Mouse (Mus musculus) limb, embryonic 13.5 days (tissue): ENCODE data around the gene Tex2. TPM values are rescaled to one million over a fixed set of nuclear protein-coding genes. Genes with fewer than 3 reads are reported as not detected.

ENCODE experiments used
- ATAC-seq: fragments of 200-750 bp; cut with Nextera tagmentation; 2 replicates; pipeline ENCODE4 v1.8.0; 2017; ENCODE audit warnings: low read depth, moderate number of reproducible peaks, moderate TSS enrichment; ENCODE audit not compliant: low FRiP score
- H3K27ac ChIP-seq: fragments of 300-500 bp; sonication (generic); 2 replicates; pipeline ENCODE4 v1.5.1; 2015; ENCODE audit warnings: inconsistent platforms, mild to moderate bottlenecking, moderate library complexity
- H3K27me3 ChIP-seq: fragments of 300-500 bp; sonication (generic); 2 replicates; pipeline ENCODE4 v1.6.1; 2015; ENCODE audit warnings: mild to moderate bottlenecking, inconsistent platforms
- H3K36me3 ChIP-seq: fragments of 300-500 bp; sonication (generic); 2 replicates; pipeline ENCODE4 v1.6.1; 2015; ENCODE audit warnings: inconsistent platforms, mild to moderate bottlenecking, moderate library complexity
- H3K4me1 ChIP-seq: fragments of 300-500 bp; sonication (generic); 2 replicates; pipeline ENCODE4 v1.6.1; 2015; ENCODE audit warnings: inconsistent platforms
- H3K4me2 ChIP-seq: fragments of 300-500 bp; sonication (generic); replicated peaks from 2 replicates; pipeline ENCODE4 v1.6.1; 2015; ENCODE audit warnings: inconsistent platforms, mild to moderate bottlenecking, moderate library complexity
- H3K4me3 ChIP-seq: fragments of 300-500 bp; sonication (generic); 2 replicates; pipeline ENCODE4 v1.5.1; 2015; ENCODE audit warnings: moderate library complexity, mild to moderate bottlenecking, inconsistent platforms
- H3K9ac ChIP-seq: fragments of 300-500 bp; sonication (generic); 2 replicates; pipeline ENCODE4 v1.6.1; 2015; ENCODE audit warnings: mild to moderate bottlenecking, inconsistent platforms
- H3K9me3 ChIP-seq: fragments of 300-500 bp; sonication (generic); 2 replicates; pipeline ENCODE4 v1.6.1; 2016; ENCODE audit warnings: inconsistent platforms
- WGBS: fragments of 180-500 bp; shearing (Covaris S2); methylation state at CpG from one replicate; pipeline ENCODE4 v1.1.7; 2015; 5-methylcytosine and 5-hydroxymethylcytosine counted together
- polyA plus RNA-seq: library from polyadenylated mRNA; unstranded; fragments of >200 nt; fragmentation: Nextera tagmentation; extraction: Ambion mirVana; gene quantifications from 2 replicates; pipeline ENCODE4 v1.2.1, GENCODE M21; 2015

Gene Tex2
- polyA plus RNA-seq, 1 experiment from 2014 or later = 8.2 TPM

DNA sequence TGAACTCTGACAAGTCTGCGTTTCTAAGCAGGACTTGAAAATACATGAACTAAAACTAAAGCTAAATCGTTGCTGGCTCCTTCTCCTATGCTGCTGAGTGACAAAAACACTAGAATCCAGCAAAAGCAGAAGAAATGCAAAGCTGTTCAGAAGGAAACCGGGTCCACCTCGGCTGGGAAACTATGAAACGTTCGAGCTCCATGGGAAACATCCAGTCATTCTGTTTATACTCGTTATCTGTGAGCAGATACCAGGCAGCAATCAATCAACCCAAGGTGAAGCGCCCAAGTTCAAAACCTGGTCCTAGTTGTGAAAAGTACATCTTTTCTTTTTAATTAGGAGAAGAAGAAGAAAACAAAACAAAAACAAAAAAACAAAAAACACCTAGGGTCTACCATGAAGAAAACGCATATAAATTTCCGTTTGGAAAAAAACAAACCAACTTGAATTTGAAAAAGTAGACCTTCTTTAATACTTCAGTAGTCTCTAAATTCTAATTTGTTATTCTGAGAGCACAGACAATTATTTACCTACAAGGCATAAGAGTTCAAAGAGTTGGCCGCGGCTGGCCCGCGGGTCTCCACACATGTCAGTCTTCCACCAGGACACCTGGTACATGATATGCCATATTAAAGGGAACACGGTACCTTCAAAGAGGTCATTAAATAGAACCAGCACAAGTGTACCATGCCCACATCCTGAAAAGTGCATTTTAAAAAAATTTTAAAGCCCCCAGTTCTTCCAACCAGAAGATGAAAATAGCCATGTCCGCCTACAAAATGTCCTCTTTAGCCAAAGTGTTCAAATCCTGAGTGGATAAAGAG, 127.0 kb downstream of the Tex2 start:
- Histone ChIP-seq H3K4me1 (peaks cover 16% of the 10 kb centered on the region), H3K27me3 (no peaks in the 10 kb centered on the region), H3K27ac (no peak overlapping the region), H3K4me3 (peak overlapping the region; percentile 95), H3K9me3 (no peaks in the 10 kb centered on the region), H3K4me2 (peak overlapping the region; percentile 68), H3K36me3 (no peaks in the 10 kb centered on the region), H3K9ac (peak overlapping the region; percentile 92)
- no peak for ATAC-seq
- WGBS = 25% methylated on average over 16 of the region's 16 CpGs

DNA sequence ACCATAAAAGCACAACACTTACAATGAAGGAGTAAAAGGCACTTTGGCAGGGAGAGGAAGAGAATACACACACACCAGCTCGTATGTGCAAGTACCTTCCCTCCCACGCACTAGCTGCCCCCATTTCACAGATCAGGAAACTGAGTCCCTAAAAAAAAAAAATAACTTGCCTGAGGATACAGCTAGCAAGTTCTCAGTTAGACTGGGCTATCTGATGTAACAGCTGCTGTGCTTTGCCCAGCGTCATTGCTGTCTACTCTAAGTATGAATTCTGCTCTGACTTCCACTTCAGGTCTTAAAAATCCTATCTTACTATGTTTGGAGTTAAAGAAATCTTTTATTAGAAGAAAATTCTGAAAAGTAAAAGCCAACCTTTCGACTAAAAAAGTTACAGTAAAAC, 127.6 kb downstream of the Tex2 start:
- no peak for ATAC-seq
- H3K9me3 ChIP-seq = no peaks in the 10 kb centered on the region
- H3K36me3 ChIP-seq = no peaks in the 10 kb centered on the region
- no peak overlapping the region for H3K9ac ChIP-seq
- 74% methylated on average over 4 of the region's 4 CpGs for WGBS
- no peak overlapping the region for H3K27ac ChIP-seq
- H3K4me1 ChIP-seq = peaks cover 16% of the 10 kb centered on the region
- H3K4me2 ChIP-seq = peak overlapping the region; percentile 68; the same call in 1 of the 2 replicates
- no peak overlapping the region; the same call in 1 of the 2 replicates for H3K4me3 ChIP-seq
- no peaks in the 10 kb centered on the region for H3K27me3 ChIP-seq

DNA sequence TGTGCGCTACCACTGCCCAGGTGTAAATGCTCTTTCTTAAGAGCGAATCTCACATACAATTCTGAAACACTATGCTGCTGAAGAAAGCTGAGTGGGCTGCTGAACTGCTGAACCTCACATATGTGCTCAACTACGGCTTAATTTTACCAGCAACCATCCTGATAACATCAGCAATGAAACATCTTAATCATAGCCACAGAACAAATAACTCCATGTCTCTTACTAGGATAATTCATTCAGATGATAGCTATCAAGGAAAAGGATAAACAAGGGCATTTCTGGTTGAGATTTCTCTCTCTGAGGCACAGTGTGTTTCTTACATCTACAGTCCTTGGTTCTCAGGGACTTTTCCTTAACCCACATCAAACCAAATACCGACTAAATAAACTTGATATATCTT, 128.3 kb downstream of the Tex2 start:
- ATAC-seq = no peak
- H3K4me3 ChIP-seq = no peak overlapping the region
- H3K4me2 ChIP-seq = no peak overlapping the region
- WGBS = 89% methylated on average over 4 of the region's 4 CpGs
- H3K9me3 ChIP-seq = no peaks in the 10 kb centered on the region
- no peak overlapping the region for H3K27ac ChIP-seq
- H3K4me1 ChIP-seq = peaks cover 16% of the 10 kb centered on the region
- no peak overlapping the region for H3K9ac ChIP-seq
- H3K27me3 ChIP-seq = no peaks in the 10 kb centered on the region
- H3K36me3 ChIP-seq = no peaks in the 10 kb centered on the region

DNA sequence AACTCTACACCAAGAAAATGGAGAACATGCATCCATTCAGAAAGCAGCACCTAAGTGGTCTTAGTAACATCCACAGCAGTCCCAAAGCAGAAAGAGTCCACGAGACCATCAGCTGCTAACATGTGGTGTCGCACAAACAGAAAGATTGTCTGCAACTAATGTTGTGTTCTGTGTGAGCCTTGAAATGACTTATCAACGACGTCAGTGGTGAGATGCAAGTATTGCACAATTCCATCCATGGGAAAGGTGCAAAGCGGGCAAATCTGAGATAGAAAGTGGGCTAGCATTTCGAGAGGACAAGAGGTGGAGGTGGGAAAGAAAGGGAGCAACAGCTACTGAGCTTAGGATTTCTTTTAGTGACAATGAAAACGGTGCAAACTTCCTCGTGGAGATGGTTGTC, 130.4 kb downstream of the Tex2 start:
- no peaks in the 10 kb centered on the region for H3K9me3 ChIP-seq
- no peaks in the 10 kb centered on the region for H3K36me3 ChIP-seq
- no peak overlapping the region for H3K27ac ChIP-seq
- H3K9ac ChIP-seq = no peak overlapping the region
- no peaks in the 10 kb centered on the region for H3K27me3 ChIP-seq
- H3K4me1 ChIP-seq = peaks cover 13% of the 10 kb centered on the region
- WGBS = 91% methylated on average over 8 of the region's 8 CpGs
- no peak for ATAC-seq
- no peak overlapping the region for H3K4me3 ChIP-seq
- no peak overlapping the region for H3K4me2 ChIP-seq

DNA sequence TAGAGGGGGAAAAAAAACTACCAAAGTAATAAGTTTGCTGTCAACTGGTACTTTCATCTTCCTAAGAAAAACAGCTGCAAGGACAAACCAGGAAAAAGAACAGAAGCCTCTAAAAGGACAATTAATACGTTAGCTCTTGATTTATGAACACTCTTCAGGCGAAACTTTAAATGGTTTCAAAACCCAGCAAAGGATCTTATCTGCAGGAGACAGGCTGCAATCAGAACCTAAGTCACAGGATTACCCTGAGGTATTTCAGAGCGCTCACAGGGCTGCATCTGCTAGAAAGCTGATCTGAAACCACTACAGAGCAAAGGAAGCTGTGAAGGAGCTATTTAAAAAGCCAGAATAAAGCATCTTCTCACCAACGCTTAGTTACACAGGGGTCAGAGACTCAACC, 131.6 kb downstream of the Tex2 start:
- no peak for ATAC-seq
- H3K36me3 ChIP-seq = no peaks in the 10 kb centered on the region
- no peak overlapping the region; the same call in 1 of the 2 replicates for H3K27ac ChIP-seq
- H3K27me3 ChIP-seq = no peaks in the 10 kb centered on the region
- no peak overlapping the region for H3K4me2 ChIP-seq
- no peak overlapping the region for H3K9ac ChIP-seq
- no peak overlapping the region for H3K4me3 ChIP-seq
- 25% methylated on average over 4 of the region's 4 CpGs for WGBS
- H3K9me3 ChIP-seq = no peaks in the 10 kb centered on the region
- peaks cover 12% of the 10 kb centered on the region for H3K4me1 ChIP-seq

DNA sequence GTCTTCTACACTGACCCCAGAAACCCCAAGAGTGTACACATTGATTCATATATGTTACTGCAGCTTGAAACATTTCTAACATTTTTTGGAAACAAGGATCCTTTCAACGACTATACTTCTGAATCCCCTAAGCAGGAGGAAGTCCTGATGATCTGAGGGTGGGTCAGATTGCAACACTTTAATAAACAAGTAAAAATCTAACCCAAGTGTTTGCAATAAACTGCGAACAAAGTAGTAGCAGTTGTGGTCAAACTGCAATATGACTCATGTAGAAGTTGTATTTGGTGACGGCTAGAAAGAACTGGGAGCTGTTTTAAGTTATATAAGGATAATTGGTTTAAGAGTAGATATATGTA, 132.7 kb downstream of the Tex2 start:
- H3K36me3 ChIP-seq = no peaks in the 10 kb centered on the region
- H3K27ac ChIP-seq = no peak overlapping the region
- WGBS = 65% methylated on average over 3 of the region's 3 CpGs
- no peaks in the 10 kb centered on the region for H3K9me3 ChIP-seq
- H3K27me3 ChIP-seq = no peaks in the 10 kb centered on the region
- 0 out of 2 replicates have a peak, but pooled peaks cover 1% of the 10 kb centered on the region for H3K4me1 ChIP-seq
- no peak overlapping the region for H3K4me3 ChIP-seq
- no peak overlapping the region for H3K4me2 ChIP-seq
- H3K9ac ChIP-seq = no peak overlapping the region
- no peak for ATAC-seq

DNA sequence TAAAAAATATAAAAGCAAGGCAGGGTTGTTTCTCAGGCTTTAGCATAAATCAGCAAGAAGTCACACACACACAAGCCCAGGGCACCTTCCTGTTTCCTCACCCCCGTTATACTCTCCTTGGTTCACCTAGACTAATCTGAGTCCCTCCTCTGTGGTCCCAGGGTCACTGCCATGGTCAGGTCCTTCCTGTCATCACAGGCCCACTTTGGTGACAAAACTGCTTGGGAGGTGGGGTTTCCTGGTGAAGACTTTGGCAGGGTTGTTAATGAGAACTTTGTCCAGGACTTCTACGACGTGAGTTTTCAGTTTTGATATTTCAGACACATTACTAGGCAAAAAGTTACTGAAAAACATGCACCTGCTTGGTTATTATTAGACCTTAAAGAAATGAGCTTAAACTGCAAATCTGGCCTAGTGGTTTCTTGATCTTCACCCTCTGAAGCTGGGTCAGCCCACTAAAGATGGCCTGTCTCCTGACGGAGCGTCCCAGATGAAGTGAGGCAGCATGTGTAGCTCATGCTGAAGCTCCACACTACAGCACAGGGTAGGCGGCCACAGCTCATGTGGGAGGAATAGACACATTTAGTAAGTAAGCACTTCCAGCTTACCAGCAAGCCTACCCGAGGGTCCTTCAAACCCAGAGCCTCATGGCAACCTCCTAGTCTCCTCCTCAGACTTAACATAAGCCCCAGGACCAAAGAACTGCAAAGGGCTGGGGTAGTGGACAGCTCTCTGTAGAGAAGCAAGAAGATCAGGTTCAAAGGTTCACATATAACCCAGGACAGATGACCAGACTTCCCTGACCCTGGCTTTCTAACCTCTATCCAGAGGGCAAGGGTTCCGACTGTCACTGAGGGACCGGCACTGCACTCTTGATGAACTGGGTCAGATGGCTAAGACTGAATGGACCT, 133.3 kb downstream of the Tex2 start:
- no peaks in the 10 kb centered on the region for H3K27me3 ChIP-seq
- no peaks in the 10 kb centered on the region for H3K9me3 ChIP-seq
- H3K36me3 ChIP-seq = no peaks in the 10 kb centered on the region
- no peak for ATAC-seq
- H3K4me2 ChIP-seq = no peak overlapping the region
- H3K9ac ChIP-seq = no peak overlapping the region
- no peak overlapping the region for H3K4me3 ChIP-seq
- WGBS = 80% methylated on average over 9 of the region's 9 CpGs
- H3K27ac ChIP-seq = no peak overlapping the region; the same call in 1 of the 2 replicates
- no peaks in the 10 kb centered on the region for H3K4me1 ChIP-seq

DNA sequence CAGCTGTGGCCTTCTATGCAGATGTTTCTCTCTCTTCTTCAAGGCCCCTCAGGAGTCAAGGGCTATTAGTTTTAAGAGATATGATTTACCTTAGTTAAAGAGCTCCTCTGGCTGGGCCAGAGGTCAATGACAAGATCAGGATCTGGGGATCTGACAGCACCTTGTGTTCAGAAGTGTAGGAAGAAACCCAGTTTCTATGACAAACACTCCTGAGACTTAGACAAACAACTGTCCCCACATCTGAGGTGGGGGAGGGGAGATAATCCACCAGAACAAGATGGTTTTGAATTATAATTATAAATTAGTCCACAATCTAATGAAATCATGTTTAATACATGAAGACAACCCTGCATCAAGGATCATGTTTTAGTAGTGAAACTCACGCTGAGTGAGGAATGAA, 134.5 kb downstream of the Tex2 start:
- no peak for ATAC-seq
- WGBS = 47% methylated on average over 1 of the region's 1 CpGs
- H3K9ac ChIP-seq = no peak overlapping the region
- H3K36me3 ChIP-seq = no peaks in the 10 kb centered on the region
- H3K4me1 ChIP-seq = no peaks in the 10 kb centered on the region
- no peak overlapping the region for H3K4me2 ChIP-seq
- H3K27ac ChIP-seq = no peak overlapping the region
- H3K27me3 ChIP-seq = no peaks in the 10 kb centered on the region
- no peak overlapping the region for H3K4me3 ChIP-seq
- no peaks in the 10 kb centered on the region; the same call in 1 of the 2 replicates for H3K9me3 ChIP-seq

DNA sequence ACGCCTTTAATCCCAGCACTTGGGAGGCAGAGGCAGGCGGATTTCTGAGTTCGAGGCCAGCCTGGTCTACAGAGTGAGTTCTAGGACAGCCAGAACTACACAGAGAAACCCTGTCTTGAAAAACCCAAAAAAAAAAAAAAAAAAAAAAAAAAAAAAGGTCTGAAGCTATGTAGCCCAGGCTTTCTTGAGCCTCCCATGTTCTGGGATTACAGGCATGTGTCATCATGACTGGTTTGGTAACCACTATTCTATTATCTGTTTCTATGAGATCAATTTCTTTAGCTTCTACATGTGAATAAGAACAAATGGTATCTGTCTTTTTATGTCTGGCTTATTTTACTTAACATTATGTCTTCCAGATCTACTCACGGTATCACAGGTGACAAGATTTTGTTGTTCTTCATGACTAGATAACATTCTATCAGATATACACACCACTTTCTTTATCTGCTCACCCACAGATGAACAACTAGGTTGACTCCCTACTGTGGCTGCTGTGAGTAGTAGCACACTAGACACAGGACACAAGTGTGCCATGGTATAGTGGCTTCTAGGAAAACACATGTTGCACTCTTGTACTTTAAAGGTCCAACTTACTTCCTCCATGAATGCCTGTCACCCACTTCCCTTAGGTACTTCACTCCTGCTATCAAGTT, 135.6 kb downstream of the Tex2 start:
- no peak overlapping the region for H3K9ac ChIP-seq
- no peaks in the 10 kb centered on the region; the same call in 1 of the 2 replicates for H3K9me3 ChIP-seq
- ATAC-seq = no peak
- H3K4me1 ChIP-seq = no peaks in the 10 kb centered on the region
- no peak overlapping the region for H3K4me2 ChIP-seq
- no peak overlapping the region for H3K27ac ChIP-seq
- no peaks in the 10 kb centered on the region for H3K27me3 ChIP-seq
- no peak overlapping the region for H3K4me3 ChIP-seq
- no peaks in the 10 kb centered on the region for H3K36me3 ChIP-seq
- WGBS = 97% methylated on average over 4 of the region's 4 CpGs

DNA sequence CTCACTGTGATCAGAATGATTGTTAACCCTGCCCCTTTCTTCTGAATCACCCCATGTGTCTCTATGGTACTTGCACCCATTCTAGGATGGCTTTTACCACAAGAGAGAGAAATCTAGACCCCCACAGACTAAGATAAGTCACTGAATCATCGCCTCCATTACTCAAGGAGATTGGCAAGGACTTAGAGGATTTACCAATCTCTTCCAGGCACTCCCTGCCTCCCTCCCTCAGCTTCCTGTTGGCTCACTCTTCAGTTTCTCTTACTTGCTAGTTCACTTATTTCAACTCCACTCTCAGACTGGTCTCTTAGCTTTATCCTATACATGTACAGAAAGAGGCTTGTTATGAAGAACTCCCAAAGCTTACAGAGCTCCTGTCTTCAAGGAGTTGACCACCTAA, 137.9 kb downstream of the Tex2 start:
- Histone ChIP-seq H3K4me3 (no peak overlapping the region), H3K27me3 (no peaks in the 10 kb centered on the region), H3K4me2 (no peak overlapping the region), H3K36me3 (no peaks in the 10 kb centered on the region), H3K9ac (no peak overlapping the region), H3K4me1 (peaks cover 11% of the 10 kb centered on the region; the same call in 1 of the 2 replicates), H3K9me3 (no peaks in the 10 kb centered on the region; the same call in 1 of the 2 replicates), H3K27ac (no peak overlapping the region)
- 92% methylated on average over 1 of the region's 1 CpGs for WGBS
- ATAC-seq = no peak

DNA sequence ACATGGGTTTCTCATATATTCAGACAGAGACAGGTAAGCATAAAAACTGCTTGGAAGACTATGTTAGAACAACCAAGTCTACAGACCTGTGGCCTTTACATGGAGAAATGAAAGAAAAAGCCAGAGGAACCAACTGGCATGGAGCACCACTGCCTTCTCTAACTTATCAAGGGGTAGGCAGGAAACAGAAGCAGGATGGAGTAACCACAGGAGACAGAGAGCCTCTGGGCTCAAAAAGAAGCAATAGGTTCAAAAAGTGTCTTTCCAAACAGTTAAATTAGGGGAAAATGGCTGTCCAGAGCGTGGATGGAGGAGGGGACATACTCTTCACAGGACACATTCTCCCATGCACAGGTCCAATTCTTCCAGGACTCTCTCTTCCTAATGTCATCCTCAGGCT, 141.6 kb downstream of the Tex2 start:
- H3K27ac ChIP-seq = no peak overlapping the region
- H3K4me2 ChIP-seq = no peak overlapping the region
- WGBS = 90% methylated on average over 1 of the region's 1 CpGs
- no peak overlapping the region for H3K9ac ChIP-seq
- ATAC-seq = no peak
- H3K9me3 ChIP-seq = no peaks in the 10 kb centered on the region; the same call in 1 of the 2 replicates
- no peaks in the 10 kb centered on the region for H3K36me3 ChIP-seq
- no peak overlapping the region for H3K4me3 ChIP-seq
- H3K27me3 ChIP-seq = no peaks in the 10 kb centered on the region
- H3K4me1 ChIP-seq = peaks cover 27% of the 10 kb centered on the region

DNA sequence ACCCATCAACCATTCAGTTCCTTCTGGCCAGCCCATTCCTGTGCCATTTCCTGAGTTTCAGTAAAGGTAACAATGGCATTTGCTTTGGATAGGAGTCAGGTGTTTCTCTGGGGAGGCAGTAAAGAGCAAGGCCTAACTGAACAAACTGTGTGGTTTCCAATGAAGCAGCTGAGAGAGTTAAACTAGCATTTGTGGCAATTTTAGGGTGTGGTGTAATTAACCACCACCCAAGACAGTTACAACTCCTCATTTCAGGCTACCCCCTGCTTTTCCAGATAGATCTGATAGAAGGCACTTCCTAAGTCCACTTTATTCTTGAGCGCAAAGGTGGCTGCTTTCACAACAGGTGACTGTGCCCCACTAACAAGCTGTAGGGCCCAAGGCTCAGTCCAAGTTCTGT, 144.7 kb downstream of the Tex2 start:
- Histone ChIP-seq H3K9ac (no peak overlapping the region), H3K9me3 (no peaks in the 10 kb centered on the region), H3K27ac (no peak overlapping the region), H3K4me2 (no peak overlapping the region), H3K4me3 (no peak overlapping the region), H3K27me3 (no peaks in the 10 kb centered on the region), H3K36me3 (no peaks in the 10 kb centered on the region), H3K4me1 (peaks cover 39% of the 10 kb centered on the region)
- WGBS = 94% methylated on average over 1 of the region's 1 CpGs
- ATAC-seq = no peak
